Mouse (Mus musculus) hindbrain, embryonic 16.5 days (tissue): ENCODE measurements around the gene Gm9857. TPM values are rescaled to one million over a fixed set of nuclear protein-coding genes. Genes with fewer than 3 reads are reported as not detected.

Experiments used
- ATAC-seq: fragments of 200-750 bp; cut with Nextera tagmentation; 2 replicates; pipeline ENCODE4 v1.8.0; 2017; ENCODE audit warnings: moderate TSS enrichment, moderate library complexity
- H3K27ac ChIP-seq: fragments of 300-500 bp; sonication (generic); 2 replicates; pipeline ENCODE4 v1.5.1; 2014; ENCODE audit warnings: low read depth, mild to moderate bottlenecking, control low read depth, low read length, moderate library complexity
- H3K27me3 ChIP-seq: fragments of 300-500 bp; sonication (generic); replicated peaks from 2 replicates; pipeline ENCODE4 v1.6.1; 2014; ENCODE audit warnings: low read length; ENCODE audit not compliant: control insufficient read depth, insufficient read depth
- H3K36me3 ChIP-seq: fragments of 300-500 bp; sonication (generic); 2 replicates; pipeline ENCODE4 v1.6.1; 2014; ENCODE audit warnings: mild to moderate bottlenecking, low read length, moderate library complexity, mixed read lengths; ENCODE audit not compliant: control insufficient read depth, insufficient read depth
- H3K4me1 ChIP-seq: fragments of 300-500 bp; sonication (generic); 2 replicates; pipeline ENCODE4 v1.6.1; 2014; ENCODE audit warnings: low read depth, low read length; ENCODE audit not compliant: control insufficient read depth, insufficient read depth
- H3K4me2 ChIP-seq: fragments of 300-500 bp; sonication (generic); 2 replicates; pipeline ENCODE4 v1.6.1; 2014; ENCODE audit warnings: mild to moderate bottlenecking, low read length, control low read depth, moderate library complexity
- H3K4me3 ChIP-seq: fragments of 300-500 bp; sonication (generic); 2 replicates; pipeline ENCODE4 v1.5.1; 2014; ENCODE audit warnings: mild to moderate bottlenecking, low read length, control low read depth, moderate library complexity
- H3K9ac ChIP-seq: fragments of 300-500 bp; sonication (generic); 2 replicates; pipeline ENCODE4 v1.6.1; 2014; ENCODE audit warnings: low read depth, mild to moderate bottlenecking, control low read depth, low read length, moderate library complexity
- H3K9me3 ChIP-seq: fragments of 300-500 bp; sonication (generic); 2 replicates; pipeline ENCODE4 v1.6.1; 2014; ENCODE audit warnings: mild to moderate bottlenecking, low read length, moderate library complexity; ENCODE audit not compliant: control insufficient read depth
- WGBS: fragments of 180-500 bp; shearing (Covaris S2); extraction: QIAGEN DNeasy Blood & Tissue Kit; methylation state at CpG from one replicate; pipeline ENCODE4 v1.1.7; 2014; 5-methylcytosine and 5-hydroxymethylcytosine counted together
- polyA plus RNA-seq: library from polyadenylated mRNA; unstranded; fragments of >200 nt; fragmentation: Nextera tagmentation; extraction: Ambion mirVana; gene quantifications from 2 replicates; pipeline ENCODE4 v1.2.1, GENCODE M21; 2015

The Gm9857 gene
- polyA plus RNA-seq, 1 experiment from 2014 or later, result not detected

DNA sequence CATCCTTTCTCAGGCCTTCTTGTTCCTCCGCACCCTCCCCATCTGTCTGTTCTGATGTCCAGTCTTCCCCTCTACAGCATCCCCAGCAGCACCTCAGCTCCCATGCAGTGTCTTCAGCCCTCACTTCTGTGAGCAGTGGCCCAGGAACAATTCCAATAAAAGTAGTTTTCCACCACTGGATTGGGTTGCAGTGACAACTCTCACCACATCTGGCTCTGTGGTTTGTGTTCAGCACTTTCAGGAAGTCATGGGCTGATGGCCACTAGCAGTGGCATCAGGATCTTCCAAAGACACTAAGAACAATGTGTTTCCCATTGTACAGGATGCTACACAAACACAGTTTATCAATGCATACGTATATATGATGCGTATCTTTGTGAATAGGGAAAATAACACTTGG lies 25.8 kb upstream of the Gm9857 start:
- Histone ChIP-seq H3K36me3 (no peaks in the 10 kb centered on the region), H3K4me1 (peaks cover 8% of the 10 kb centered on the region; the same call in 1 of the 2 replicates), H3K4me2 (no peak overlapping the region), H3K9me3 (no peaks in the 10 kb centered on the region), H3K27me3 (no peaks in the 10 kb centered on the region), H3K9ac (no peak overlapping the region), H3K4me3 (no peak overlapping the region), H3K27ac (no peak overlapping the region)
- 93% methylated on average over 3 of the region's 3 CpGs for WGBS
- no peak for ATAC-seq

DNA sequence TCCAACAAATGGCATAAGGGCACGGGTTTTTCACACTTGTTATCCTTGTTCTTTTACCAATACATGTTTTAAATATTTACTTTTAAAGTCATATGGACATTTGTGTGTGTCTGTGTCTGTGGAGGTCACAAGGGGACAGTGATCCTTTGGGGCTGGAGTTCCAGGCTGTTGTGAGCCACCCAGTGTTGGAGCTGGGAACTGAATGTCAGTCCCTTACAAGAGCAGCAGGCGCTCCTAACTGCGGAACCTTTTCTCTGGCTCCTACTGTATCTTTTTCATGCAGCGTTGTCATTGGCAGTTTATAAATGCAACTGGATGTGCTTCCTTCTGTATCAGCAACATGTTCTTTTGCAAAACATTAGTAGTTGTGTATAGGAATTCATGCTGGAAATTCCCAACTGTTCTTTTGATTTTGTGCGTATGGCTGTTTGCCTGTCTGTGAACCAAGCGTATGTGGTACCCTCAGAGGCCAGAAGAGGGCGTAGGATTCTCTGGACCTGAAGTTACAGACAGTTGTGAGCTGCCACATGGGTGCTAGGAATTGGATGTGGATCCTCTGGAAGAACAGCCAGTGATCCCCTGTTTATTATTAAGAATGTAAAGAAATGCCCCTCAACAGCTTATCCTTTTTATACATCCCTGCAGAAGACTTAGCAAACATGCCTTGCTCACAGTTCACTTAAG lies 24.3 kb upstream of the Gm9857 start:
- no peak overlapping the region for H3K4me3 ChIP-seq
- no peak overlapping the region for H3K4me2 ChIP-seq
- peaks cover 10% of the 10 kb centered on the region; the same call in 1 of the 2 replicates for H3K4me1 ChIP-seq
- H3K27me3 ChIP-seq, result no peaks in the 10 kb centered on the region
- H3K9me3 ChIP-seq, result no peaks in the 10 kb centered on the region
- H3K36me3 ChIP-seq, result no peaks in the 10 kb centered on the region
- no peak for ATAC-seq
- H3K9ac ChIP-seq, result no peak overlapping the region
- no peak overlapping the region for H3K27ac ChIP-seq
- 76% methylated on average over 7 of the region's 7 CpGs for WGBS

GRCm38 (mm10) chr3:108963776-108964175 lies 23.5 kb upstream of the Gm9857 start:
- Histone ChIP-seq H3K27me3 (no peaks in the 10 kb centered on the region), H3K27ac (no peak overlapping the region), H3K9me3 (no peaks in the 10 kb centered on the region), H3K4me2 (no peak overlapping the region), H3K4me1 (peaks cover 10% of the 10 kb centered on the region; the same call in 1 of the 2 replicates), H3K36me3 (no peaks in the 10 kb centered on the region), H3K4me3 (no peak overlapping the region), H3K9ac (no peak overlapping the region)
- no peak for ATAC-seq
- 82% methylated on average over 3 of the region's 3 CpGs for WGBS

DNA sequence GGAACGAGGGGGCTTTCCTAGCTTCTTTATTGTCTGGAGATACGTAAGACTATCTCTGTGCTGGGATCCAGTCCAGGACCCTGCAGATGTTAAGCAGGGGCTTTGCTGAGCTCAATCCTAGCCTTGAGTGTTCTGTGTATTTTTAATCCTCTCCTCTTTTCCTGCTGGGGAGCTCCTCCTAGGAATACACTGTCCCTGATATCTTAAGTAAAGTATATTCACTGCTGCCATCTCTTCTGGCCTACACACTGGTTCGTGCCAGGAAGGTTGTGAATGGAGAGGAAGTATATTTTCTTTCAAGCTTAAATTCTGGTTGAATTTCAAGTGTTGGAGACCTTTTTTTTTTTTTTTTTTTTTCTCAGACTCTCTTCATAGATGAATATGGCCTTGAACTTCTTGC lies 23.0 kb upstream of the Gm9857 start:
- no peak for ATAC-seq
- Histone ChIP-seq H3K27me3 (no peaks in the 10 kb centered on the region), H3K4me1 (peaks cover 10% of the 10 kb centered on the region; the same call in 1 of the 2 replicates), H3K27ac (no peak overlapping the region), H3K36me3 (no peaks in the 10 kb centered on the region), H3K4me3 (no peak overlapping the region), H3K4me2 (no peak overlapping the region), H3K9me3 (no peaks in the 10 kb centered on the region), H3K9ac (no peak overlapping the region)
- WGBS, result 83% methylated on average over 3 of the region's 3 CpGs

GRCm38 (mm10) chr3:108961655-108962054 lies 21.4 kb upstream of the Gm9857 start:
- WGBS, result 17% methylated on average over 6 of the region's 6 CpGs
- Histone ChIP-seq H3K27ac (peak overlapping the region; percentile 78), H3K27me3 (no peaks in the 10 kb centered on the region), H3K36me3 (no peaks in the 10 kb centered on the region), H3K4me1 (peaks cover 10% of the 10 kb centered on the region; the same call in 1 of the 2 replicates), H3K9me3 (no peaks in the 10 kb centered on the region), H3K4me3 (peak overlapping the region; percentile 20), H3K9ac (peak overlapping the region; percentile 51), H3K4me2 (peak overlapping the region; percentile 53)
- ATAC-seq, result peak; percentile 66

DNA sequence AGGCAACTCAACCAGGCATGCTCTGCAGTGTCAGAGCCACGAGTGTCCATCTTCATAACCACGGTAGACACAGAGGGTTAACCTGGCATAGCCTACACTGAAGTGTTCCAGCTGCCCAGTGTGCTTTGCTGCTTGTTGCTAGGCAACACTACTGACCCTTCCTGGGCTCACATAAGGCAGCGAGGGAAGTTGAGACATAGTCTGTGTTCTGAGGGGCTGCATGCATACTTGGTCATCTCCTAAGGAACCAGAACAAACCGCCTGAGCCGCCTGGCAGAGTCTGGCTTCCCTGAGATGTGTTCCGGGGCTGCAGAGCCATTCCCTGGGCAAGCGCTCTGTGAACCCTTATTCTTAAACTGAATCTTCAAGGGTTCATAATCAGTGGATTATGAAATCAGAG lies 21.0 kb upstream of the Gm9857 start:
- Histone ChIP-seq H3K4me3 (peak overlapping the region; percentile 20), H3K27me3 (no peaks in the 10 kb centered on the region), H3K36me3 (no peaks in the 10 kb centered on the region), H3K27ac (peak overlapping the region; percentile 78), H3K9ac (peak overlapping the region; percentile 51), H3K4me1 (peaks cover 10% of the 10 kb centered on the region; the same call in 1 of the 2 replicates), H3K4me2 (peak overlapping the region; percentile 53), H3K9me3 (no peaks in the 10 kb centered on the region)
- WGBS, result 9% methylated on average over 7 of the region's 7 CpGs
- ATAC-seq, result peak; percentile 98

GRCm38 (mm10) chr3:108959680-108960295 lies 19.5 kb upstream of the Gm9857 start:
- no peaks in the 10 kb centered on the region for H3K36me3 ChIP-seq
- no peaks in the 10 kb centered on the region for H3K27me3 ChIP-seq
- H3K27ac ChIP-seq, result no peak overlapping the region
- H3K4me2 ChIP-seq, result no peak overlapping the region
- H3K9me3 ChIP-seq, result no peaks in the 10 kb centered on the region
- H3K4me3 ChIP-seq, result no peak overlapping the region
- H3K4me1 ChIP-seq, result peaks cover 10% of the 10 kb centered on the region; the same call in 1 of the 2 replicates
- WGBS, result 74% methylated on average over 13 of the region's 13 CpGs
- no peak overlapping the region for H3K9ac ChIP-seq
- ATAC-seq, result no peak

- no peak overlapping the region for H3K4me2 ChIP-seq
- peaks cover 10% of the 10 kb centered on the region; the same call in 1 of the 2 replicates for H3K4me1 ChIP-seq
- no peak overlapping the region for H3K27ac ChIP-seq
- no peaks in the 10 kb centered on the region for H3K9me3 ChIP-seq
- no peaks in the 10 kb centered on the region for H3K27me3 ChIP-seq
- H3K9ac ChIP-seq, result no peak overlapping the region
- H3K36me3 ChIP-seq, result no peaks in the 10 kb centered on the region
- no peak for ATAC-seq
- H3K4me3 ChIP-seq, result no peak overlapping the region
Measured at GRCm38 (mm10) chr3:108957976-108958375, 17.7 kb upstream of the Gm9857 start.

GRCm38 (mm10) chr3:108940996-108941395 lies 751 bp upstream of the Gm9857 start:
- Histone ChIP-seq H3K27me3 (no peaks in the 10 kb centered on the region), H3K4me1 (no peaks in the 10 kb centered on the region), H3K9me3 (no peaks in the 10 kb centered on the region; the same call in 1 of the 2 replicates), H3K4me2 (no peak overlapping the region), H3K4me3 (no peak overlapping the region), H3K36me3 (no peaks in the 10 kb centered on the region), H3K9ac (no peak overlapping the region), H3K27ac (no peak overlapping the region)
- no peak for ATAC-seq
- 76% methylated on average over 10 of the region's 10 CpGs for WGBS
